Mouse (Mus musculus) neural tube, embryonic 14.5 days (tissue): ENCODE results near the gene Knop1. TPM values are rescaled to one million over a fixed set of nuclear protein-coding genes. Genes with fewer than 3 reads are reported as not detected.

Experiments
- ATAC-seq: fragments of 200-750 bp; cut with Nextera tagmentation; 2 replicates; pipeline ENCODE4 v1.8.0; 2017; ENCODE audit warnings: low read depth, mild to moderate bottlenecking, moderate TSS enrichment, moderate library complexity
- H3K27ac ChIP-seq: fragments of 300-500 bp; sonication (generic); 2 replicates; pipeline ENCODE4 v1.5.1; 2014; ENCODE audit warnings: low read depth, mild to moderate bottlenecking, control low read depth, low read length, moderate library complexity, mixed read lengths
- H3K27me3 ChIP-seq: fragments of 300-500 bp; sonication (generic); 2 replicates; pipeline ENCODE4 v1.6.1; 2014; ENCODE audit warnings: low read length; ENCODE audit not compliant: control insufficient read depth, insufficient read depth
- H3K36me3 ChIP-seq: fragments of 300-500 bp; sonication (generic); 2 replicates; pipeline ENCODE4 v1.6.1; 2014; ENCODE audit warnings: low read length, mixed read lengths; ENCODE audit not compliant: control insufficient read depth, insufficient read depth
- H3K4me1 ChIP-seq: fragments of 300-500 bp; sonication (generic); 2 replicates; pipeline ENCODE4 v1.6.1; 2014; ENCODE audit warnings: low read length; ENCODE audit not compliant: control insufficient read depth, insufficient read depth
- H3K4me2 ChIP-seq: fragments of 300-500 bp; sonication (generic); 2 replicates; pipeline ENCODE4 v1.6.1; 2014; ENCODE audit warnings: mild to moderate bottlenecking, low read depth, low read length, control low read depth
- H3K4me3 ChIP-seq: fragments of 300-500 bp; sonication (generic); 2 replicates; pipeline ENCODE4 v1.5.1; 2014; ENCODE audit warnings: low read depth, low read length, control low read depth, mixed read lengths
- H3K9ac ChIP-seq: fragments of 300-500 bp; sonication (generic); replicated peaks from 2 replicates; pipeline ENCODE4 v1.6.1; 2014; ENCODE audit warnings: low read depth, mild to moderate bottlenecking, control low read depth, low read length, mixed read lengths
- H3K9me3 ChIP-seq: fragments of 300-500 bp; sonication (generic); 2 replicates; pipeline ENCODE4 v1.6.1; 2016; ENCODE audit warnings: low read length; ENCODE audit not compliant: control insufficient read depth
- WGBS: fragments of 180-500 bp; shearing (Covaris S2); extraction: QIAGEN DNeasy Blood & Tissue Kit; methylation state at CpG from one replicate; pipeline ENCODE4 v1.1.7; 2014; 5-methylcytosine and 5-hydroxymethylcytosine counted together
- polyA plus RNA-seq: library from polyadenylated mRNA; unstranded; fragments of >200 nt; fragmentation: Nextera tagmentation; extraction: Ambion mirVana; gene quantifications from 2 replicates; pipeline ENCODE4 v1.2.1, GENCODE M21; 2014

The Knop1 gene
- polyA plus RNA-seq, 1 experiment from 2014 or later = 60.9 TPM

DNA sequence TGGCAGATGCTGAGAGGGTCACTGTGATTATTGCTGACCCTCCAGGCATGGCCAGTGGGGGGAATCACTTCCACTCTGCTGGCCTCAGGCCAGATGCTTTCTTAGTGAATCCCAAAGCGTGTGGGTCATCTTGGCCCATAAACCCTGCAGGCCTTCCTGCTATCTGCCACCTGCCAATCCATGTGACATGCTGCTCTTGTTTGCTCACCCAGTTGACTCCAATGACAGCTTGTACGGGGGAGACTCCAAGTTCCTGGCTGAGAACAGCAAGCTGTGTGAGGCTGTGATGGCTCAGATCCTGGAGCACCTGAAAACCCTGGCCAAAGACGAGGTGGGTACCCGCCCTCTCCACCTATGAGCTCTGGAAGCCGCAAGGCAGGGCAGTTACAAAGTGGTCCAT lies 18.2 kb downstream of the Knop1 start:
- Histone ChIP-seq H3K4me1 (peaks cover 2% of the 10 kb centered on the region; the same call in 1 of the 2 replicates), H3K9me3 (no peaks in the 10 kb centered on the region), H3K27me3 (no peaks in the 10 kb centered on the region), H3K4me3 (no peak overlapping the region), H3K36me3 (peaks cover 48% of the 10 kb centered on the region), H3K9ac (no peak overlapping the region), H3K4me2 (no peak overlapping the region), H3K27ac (no peak overlapping the region)
- ATAC-seq = no peak
- WGBS = 86% methylated on average over 5 of the region's 5 CpGs

DNA sequence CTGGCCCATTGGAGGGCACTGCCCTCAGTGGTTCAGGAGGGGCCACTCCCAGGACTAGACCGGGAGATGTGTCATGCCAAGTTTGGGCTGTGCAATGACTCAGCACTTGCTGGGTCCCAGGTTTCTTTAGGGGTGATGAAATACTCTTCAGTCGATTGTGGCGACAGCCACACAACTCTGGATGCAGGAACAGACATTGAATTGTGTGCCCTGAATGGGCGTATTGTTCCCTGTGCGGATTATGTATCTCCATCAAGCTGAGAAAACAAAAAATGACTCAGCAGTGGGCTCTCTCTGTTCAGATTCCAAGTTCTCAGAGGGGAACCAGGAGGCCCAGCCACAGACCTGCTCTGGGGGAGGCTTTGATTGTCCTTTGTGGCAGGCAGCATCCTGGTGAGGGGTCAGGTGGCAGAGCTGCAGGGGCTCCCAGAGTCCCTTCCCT lies 28.1 kb downstream of the Knop1 start:
- 44% methylated on average over 5 of the region's 5 CpGs for WGBS
- Histone ChIP-seq H3K27ac (no peak overlapping the region), H3K4me3 (no peak overlapping the region), H3K36me3 (peaks cover 22% of the 10 kb centered on the region), H3K9me3 (no peaks in the 10 kb centered on the region), H3K9ac (no peak overlapping the region), H3K4me2 (no peak overlapping the region), H3K27me3 (no peaks in the 10 kb centered on the region), H3K4me1 (no peaks in the 10 kb centered on the region)
- ATAC-seq = no peak

DNA sequence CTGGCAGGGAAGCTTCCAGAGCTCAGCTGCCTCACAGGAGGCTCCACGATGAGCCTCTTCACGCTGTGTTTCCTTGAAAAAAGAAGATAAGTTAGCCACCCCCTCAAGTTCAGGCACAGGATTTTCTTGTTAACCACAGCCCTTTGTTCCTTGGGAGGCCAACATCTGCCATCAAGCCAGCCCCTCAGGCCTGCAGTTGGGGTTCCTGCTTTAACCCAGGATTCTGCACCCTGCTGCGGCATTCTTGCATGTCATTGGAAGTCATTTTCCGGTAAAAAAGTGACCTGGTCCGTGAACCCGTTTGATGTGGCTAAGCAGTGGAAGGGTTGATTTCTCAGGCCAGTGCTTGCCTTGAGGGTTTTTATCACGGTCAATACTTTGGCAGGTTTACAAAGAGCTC lies 31.6 kb downstream of the Knop1 start:
- Histone ChIP-seq H3K27me3 (no peaks in the 10 kb centered on the region), H3K9me3 (no peaks in the 10 kb centered on the region), H3K4me2 (no peak overlapping the region), H3K4me3 (no peak overlapping the region), H3K4me1 (no peaks in the 10 kb centered on the region), H3K27ac (no peak overlapping the region), H3K9ac (no peak overlapping the region), H3K36me3 (peaks cover 22% of the 10 kb centered on the region)
- ATAC-seq = no peak
- 45% methylated on average over 7 of the region's 7 CpGs for WGBS

DNA sequence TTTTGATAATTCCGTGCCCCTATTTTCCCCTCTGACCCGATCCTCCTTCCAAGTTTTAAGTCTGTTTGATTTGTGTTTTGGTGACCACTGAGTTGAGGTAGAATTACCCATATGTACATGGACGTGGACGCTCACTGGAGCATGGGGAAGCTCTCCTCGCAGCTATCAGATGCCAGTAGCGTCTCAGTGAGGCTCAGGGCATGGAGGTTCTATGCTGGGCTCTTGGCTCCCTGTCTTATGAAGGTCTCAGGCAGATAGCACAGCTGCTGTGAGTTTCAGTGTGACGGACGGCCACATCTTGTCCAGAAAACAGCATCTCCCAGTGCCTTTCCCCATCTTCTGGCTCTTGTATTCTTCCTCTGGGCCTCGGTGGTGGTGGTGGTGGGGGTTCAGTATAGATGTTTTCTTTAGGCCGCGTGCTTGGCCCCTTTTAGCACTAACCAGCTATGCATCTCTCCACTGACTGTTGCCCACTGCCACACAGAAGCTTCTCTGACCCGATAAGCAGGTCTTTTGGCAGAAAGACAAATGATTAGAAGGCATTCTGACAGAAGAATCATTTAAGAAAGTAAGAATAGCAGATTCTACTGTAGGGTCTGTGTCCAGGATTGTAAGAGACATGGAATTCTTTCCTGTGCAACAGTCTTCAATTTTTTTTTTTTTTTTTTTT lies 34.0 kb downstream of the Knop1 start:
- no peak overlapping the region for H3K27ac ChIP-seq
- no peak overlapping the region for H3K4me2 ChIP-seq
- WGBS = 91% methylated on average over 12 of the region's 12 CpGs
- H3K4me3 ChIP-seq = no peak overlapping the region
- H3K9ac ChIP-seq = no peak overlapping the region
- H3K9me3 ChIP-seq = no peaks in the 10 kb centered on the region
- H3K36me3 ChIP-seq = peaks cover 25% of the 10 kb centered on the region
- H3K27me3 ChIP-seq = no peaks in the 10 kb centered on the region
- H3K4me1 ChIP-seq = no peaks in the 10 kb centered on the region
- no peak for ATAC-seq

DNA sequence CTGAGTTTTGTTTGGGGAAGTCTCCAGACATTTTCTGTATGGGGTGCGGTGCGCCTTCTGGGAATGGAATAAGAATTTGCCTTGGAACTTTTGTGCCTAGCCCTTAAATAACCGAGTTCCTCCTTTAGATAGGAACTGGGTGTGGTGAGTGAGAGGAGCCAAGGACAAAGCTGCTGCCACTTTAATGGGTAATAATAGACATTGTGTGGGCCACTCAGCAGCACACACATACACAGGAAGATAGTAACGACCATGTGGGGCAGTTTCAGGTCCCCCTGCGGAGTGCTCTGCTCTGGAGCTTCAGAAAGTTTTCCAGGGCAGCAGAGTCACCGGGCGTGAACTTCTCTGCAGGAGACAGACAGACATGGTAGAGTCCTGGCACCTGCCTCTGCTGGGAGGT lies 34.7 kb downstream of the Knop1 start:
- no peak overlapping the region for H3K4me2 ChIP-seq
- H3K4me1 ChIP-seq = no peaks in the 10 kb centered on the region
- H3K27ac ChIP-seq = no peak overlapping the region
- H3K36me3 ChIP-seq = peaks cover 25% of the 10 kb centered on the region
- no peak overlapping the region for H3K9ac ChIP-seq
- WGBS = 54% methylated on average over 7 of the region's 7 CpGs
- H3K9me3 ChIP-seq = no peaks in the 10 kb centered on the region
- H3K27me3 ChIP-seq = no peaks in the 10 kb centered on the region
- no peak for ATAC-seq
- no peak overlapping the region for H3K4me3 ChIP-seq

DNA sequence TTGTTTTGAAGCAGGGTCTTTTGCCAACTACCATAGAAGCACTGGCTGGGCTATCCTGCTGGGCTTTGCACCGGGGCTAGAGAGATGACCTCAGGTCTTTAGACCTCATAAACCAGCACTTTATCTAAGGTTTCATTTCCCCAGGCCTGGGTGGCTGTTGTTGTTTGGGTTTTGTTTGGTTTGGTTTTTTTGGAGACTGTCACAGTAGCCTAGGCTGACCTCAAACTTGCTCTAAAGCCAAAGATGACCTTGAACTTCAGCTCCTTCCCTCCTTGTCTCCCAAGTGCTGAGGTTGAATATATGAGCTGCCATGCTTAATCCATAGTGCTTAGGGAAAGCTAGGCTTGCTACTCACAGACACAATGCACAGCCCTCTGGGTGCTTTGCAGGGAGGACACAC lies 36.4 kb downstream of the Knop1 start:
- 80% methylated on average over 1 of the region's 1 CpGs for WGBS
- H3K27ac ChIP-seq = no peak overlapping the region

GRCm38 (mm10) chr7:118817741-118818140 lies 38.3 kb downstream of the Knop1 start:
- H3K27me3 ChIP-seq = no peaks in the 10 kb centered on the region
- no peak overlapping the region for H3K4me2 ChIP-seq
- peaks cover 29% of the 10 kb centered on the region for H3K36me3 ChIP-seq
- H3K4me3 ChIP-seq = no peak overlapping the region
- ATAC-seq = no peak
- H3K27ac ChIP-seq = no peak overlapping the region
- H3K9me3 ChIP-seq = no peaks in the 10 kb centered on the region
- WGBS = 88% methylated on average over 7 of the region's 7 CpGs
- H3K4me1 ChIP-seq = no peaks in the 10 kb centered on the region
- H3K9ac ChIP-seq = no peak overlapping the region

More for the DNA sequence above, 36.4 kb downstream of the Knop1 start:
- Histone ChIP-seq H3K4me3 (no peak overlapping the region), H3K4me2 (no peak overlapping the region), H3K9me3 (no peaks in the 10 kb centered on the region), H3K4me1 (no peaks in the 10 kb centered on the region), H3K9ac (no peak overlapping the region), H3K27me3 (no peaks in the 10 kb centered on the region), H3K36me3 (peaks cover 24% of the 10 kb centered on the region)
- no peak for ATAC-seq

- H3K9ac ChIP-seq = no peak overlapping the region
- H3K4me1 ChIP-seq = no peaks in the 10 kb centered on the region
- ATAC-seq = no peak
- H3K27ac ChIP-seq = no peak overlapping the region
- no peaks in the 10 kb centered on the region for H3K27me3 ChIP-seq
- H3K9me3 ChIP-seq = no peaks in the 10 kb centered on the region
- peaks cover 29% of the 10 kb centered on the region for H3K36me3 ChIP-seq
- H3K4me2 ChIP-seq = no peak overlapping the region
- WGBS = 98% methylated on average over 3 of the region's 3 CpGs
- no peak overlapping the region for H3K4me3 ChIP-seq
Observed at GRCm38 (mm10) chr7:118816275-118816674, 39.8 kb downstream of the Knop1 start.

DNA sequence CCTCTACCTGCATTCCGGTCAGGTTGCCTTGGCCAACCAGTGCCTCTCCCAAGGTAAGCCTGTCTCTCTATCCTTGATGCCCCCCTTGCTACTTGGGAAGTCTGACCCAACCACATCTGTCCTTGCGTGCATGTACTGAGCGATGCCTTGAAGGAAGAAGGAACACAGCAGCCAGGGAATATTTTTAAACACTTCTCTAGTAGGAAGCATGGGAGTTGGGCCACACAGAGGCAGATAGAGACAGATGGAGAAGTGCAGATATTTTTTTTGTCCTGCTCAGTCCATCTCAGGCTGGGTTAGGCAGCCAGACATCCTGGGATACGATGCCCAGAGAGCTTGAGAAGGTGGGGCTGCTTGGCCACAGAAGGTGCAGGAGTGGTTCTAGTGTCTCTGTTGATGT lies 42.5 kb downstream of the Knop1 start:
- no peaks in the 10 kb centered on the region for H3K27me3 ChIP-seq

More for the DNA sequence above, 42.5 kb downstream of the Knop1 start:
- Histone ChIP-seq H3K4me2 (no peak overlapping the region), H3K4me3 (no peak overlapping the region), H3K27ac (no peak overlapping the region; the same call in 1 of the 2 replicates), H3K9ac (no peak overlapping the region), H3K36me3 (peaks cover 33% of the 10 kb centered on the region), H3K4me1 (no peaks in the 10 kb centered on the region), H3K9me3 (no peaks in the 10 kb centered on the region)
- WGBS = 95% methylated on average over 4 of the region's 4 CpGs
- no peak for ATAC-seq
